Mouse (Mus musculus) embryonic stem cell, embryonic (primary cell): ENCODE measurements at regions not wholly inside any gene's neighbourhood (a gene's known extent, or its start where the extent isn't known, plus 50 kb on each side); places are given as distances from the start of the nearest gene placed in this dataset.
"Not testable (repeated sequence)": the region's sequence is repeated elsewhere in the genome, so short reads cannot be mapped to it uniquely, and the experiment has no call there.

ENCODE experiments used
- CTCF ChIA-PET, 4 experiments: fragments of 300-600 bp in 2 of 4; fragments of 350-600 bp in 2 of 4; sonication (Branson Sonifier 250); formaldehyde crosslinking; loops; one replicate each; lab custom pipeline; 2022; ENCODE audit warnings: inconsistent platforms in 2 of 4; lab: Charles Lee
- POLR2A ChIA-PET, 4 experiments: fragments of 300-600 bp in 2 of 4; fragments of 350-600 bp in 2 of 4; sonication (Branson Sonifier 250); formaldehyde crosslinking; loops; one replicate each; lab custom pipeline; 2022; ENCODE audit warnings: antibody characterized with exemption in 4 of 4, inconsistent platforms in 1 of 4; lab: Charles Lee

DNA sequence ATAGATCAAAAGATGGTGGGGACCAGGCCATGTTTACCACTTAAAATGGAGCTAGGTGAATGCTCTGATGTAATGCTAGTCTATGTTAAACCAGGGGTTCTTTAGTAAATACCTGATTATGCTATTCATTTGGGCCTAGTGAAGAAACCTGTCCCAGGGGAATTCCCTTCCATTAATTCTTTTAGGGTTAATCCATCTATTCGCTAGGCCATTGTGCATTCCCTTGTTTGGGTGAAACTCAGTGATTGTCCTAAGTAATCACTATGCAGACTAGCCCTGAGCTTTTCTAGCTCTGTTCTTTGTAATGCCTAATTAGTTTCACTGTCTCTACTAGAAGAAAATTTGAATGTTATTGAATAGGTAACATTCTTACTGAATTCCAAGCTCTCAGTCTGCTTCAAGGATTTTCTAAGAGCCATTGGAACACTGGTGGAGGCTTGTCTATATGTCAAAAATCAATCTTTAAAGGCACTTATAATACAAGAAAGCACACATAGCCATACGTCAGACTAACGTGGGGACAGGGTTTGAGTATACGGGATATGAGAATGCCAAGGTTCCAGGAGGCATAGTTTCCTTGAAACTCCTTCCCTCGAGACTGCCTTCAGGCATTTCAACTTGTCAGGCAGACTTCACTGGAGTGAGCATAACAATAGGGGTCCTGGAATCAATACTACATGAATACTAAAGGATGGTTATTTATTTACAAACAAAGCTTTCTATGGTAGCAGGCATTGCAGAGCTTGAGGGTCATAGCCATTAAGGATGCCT, 266.9 kb upstream of the 4930578C19Rik start:
- ChIA-PET POLR2A (interaction anchor here in 1 of 4 experiments (1.1 to 1.2 kb wide), 2 partner anchors 112 to 119 kb away, joined by 3 read pairs; no protein-coding TSS in a partner anchor), CTCF (interaction anchor here in 1 of 4 experiments (0.6 kb wide), 1 partner anchor 209 kb away, joined by 3 read pairs; no protein-coding TSS in a partner anchor)

DNA sequence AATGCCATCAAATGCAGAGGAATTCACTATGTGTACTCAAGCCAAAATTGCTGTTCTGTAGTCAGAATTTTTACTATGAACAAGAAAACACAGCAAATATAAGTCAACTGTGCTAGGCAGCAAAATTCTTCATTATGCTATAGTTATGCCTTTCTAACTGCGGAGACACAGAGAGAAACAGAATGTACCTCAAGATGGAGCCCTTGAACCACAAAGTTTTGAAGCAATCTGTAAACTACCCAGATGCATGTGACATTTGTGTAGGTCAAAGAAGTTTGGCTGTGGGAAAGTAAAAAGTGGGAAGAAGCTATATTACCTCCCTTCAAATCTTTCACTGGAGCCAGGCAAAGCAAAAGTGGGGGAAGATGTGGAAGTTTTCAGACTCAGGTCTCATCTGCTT, 226.0 kb upstream of the 4930578C19Rik start:
- POLR2A ChIA-PET: no interaction called here
- CTCF ChIA-PET: no interaction called here

DNA sequence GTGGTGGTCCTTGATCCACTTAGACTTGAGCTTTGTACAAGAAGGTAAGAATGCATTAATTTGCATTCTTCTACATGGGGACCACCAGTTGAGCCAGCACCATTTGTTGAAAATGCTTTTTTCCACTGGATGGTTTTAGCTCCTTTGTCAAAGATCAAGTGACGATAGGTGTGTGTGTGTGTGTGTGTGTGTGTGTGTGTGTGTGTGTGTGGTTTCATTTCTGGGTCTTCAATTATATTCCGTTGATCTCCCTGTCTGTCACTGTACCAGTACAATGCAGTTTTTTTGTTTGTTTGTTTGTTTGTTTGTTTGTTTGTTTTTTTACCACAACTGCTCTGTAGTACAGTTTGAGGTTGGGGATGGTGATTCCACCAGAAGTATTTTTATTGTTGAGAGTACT, 206.1 kb upstream of the 4930578C19Rik start:
- POLR2A ChIA-PET, CTCF ChIA-PET: not testable (repeated sequence)

DNA sequence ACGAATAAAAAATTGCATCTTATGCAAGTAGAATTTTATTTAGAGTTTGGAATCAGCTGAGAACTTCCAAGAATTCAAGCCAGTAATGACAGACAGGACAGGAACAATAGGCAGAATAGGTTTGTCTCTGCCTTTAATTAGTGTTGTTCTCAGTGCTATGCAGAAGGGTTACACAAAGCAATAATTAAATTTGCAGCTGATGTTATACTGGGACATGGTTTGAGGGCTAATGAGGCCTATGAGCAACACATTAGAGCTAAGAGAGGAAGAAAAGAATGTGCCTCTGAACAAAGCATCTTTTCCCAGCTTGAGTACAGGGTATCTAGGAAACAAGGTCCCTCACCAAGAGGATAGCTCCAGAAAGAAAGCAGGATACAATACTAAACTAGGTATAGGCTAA, 201.9 kb upstream of the 4930578C19Rik start:
- ChIA-PET POLR2A (no interaction called here), CTCF (no interaction called here)

DNA sequence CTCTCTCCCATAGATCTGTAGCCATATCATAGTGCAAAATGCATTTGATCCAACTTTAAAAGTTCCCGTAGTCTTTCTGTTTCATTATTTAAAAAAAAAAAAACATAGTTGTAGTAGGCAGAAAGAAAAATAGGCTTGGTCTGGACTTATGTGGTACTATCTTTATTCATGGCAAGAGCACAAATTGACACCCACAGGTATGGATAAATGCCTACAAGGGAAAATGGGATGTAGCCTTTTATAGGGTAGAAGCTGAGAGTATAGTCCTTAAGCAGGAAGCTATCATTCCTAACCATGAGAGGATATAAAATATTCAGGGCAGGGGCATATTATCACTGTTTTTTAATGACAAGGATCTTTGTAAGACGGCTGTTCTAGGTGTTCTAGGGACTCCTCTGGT, 157.4 kb upstream of the 4930578C19Rik start:
- CTCF ChIA-PET: no interaction called here
- POLR2A ChIA-PET: no interaction called here
